Mouse (Mus musculus) cerebellum, postnatal 14 days (tissue): ENCODE results near the gene Ylpm1.

ENCODE experiments used
- DNase-seq, 2 experiments: peaks; one replicate each; pipeline ENCODE4 v3.0.0; 2021; ENCODE audit warnings: mixed read lengths in 2 of 2

Ylpm1 gene

GRCm38 (mm10) chr12:84996083-84996496 lies at the start of gene Ylpm1:
TSS of gene Ylpm1 (plus strand) at chr12:84996321.
- peak; percentile 98 to 99 for DNase-seq

- DNase-seq = peak; percentile 78 to 82
Observed at GRCm38 (mm10) chr12:84947894-84948583, 48.1 kb upstream of the Ylpm1 start.

GRCm38 (mm10) chr12:84948584-84949285 lies 47.4 kb upstream of the Ylpm1 start:
- DNase-seq = no peak

- DNase-seq = no peak
Observed at GRCm38 (mm10) chr12:84950763-84951162, 45.4 kb upstream of the Ylpm1 start.

GRCm38 (mm10) chr12:84951531-84951930 lies 44.6 kb upstream of the Ylpm1 start:
- no peak for DNase-seq

- no peak for DNase-seq
Observed at GRCm38 (mm10) chr12:84952351-84952750, 43.8 kb upstream of the Ylpm1 start.

- DNase-seq = no peak
Observed at GRCm38 (mm10) chr12:84956317-84956716, 39.8 kb upstream of the Ylpm1 start.

GRCm38 (mm10) chr12:84958794-84959356 lies 37.2 kb upstream of the Ylpm1 start:
- no peak for DNase-seq

GRCm38 (mm10) chr12:84962606-84963005 lies 33.5 kb upstream of the Ylpm1 start:
- no peak for DNase-seq

GRCm38 (mm10) chr12:84968831-84969655 lies 27.1 kb upstream of the Ylpm1 start:
- DNase-seq = no peak

GRCm38 (mm10) chr12:84969656-84970427 lies 26.3 kb upstream of the Ylpm1 start:
- DNase-seq = no peak

- DNase-seq = peak; percentile 88 to 90
Observed at GRCm38 (mm10) chr12:84970428-84971096, 25.6 kb upstream of the Ylpm1 start, which contains the start of the genes Fcf1 and Arel1. TSS of gene Fcf1 (plus strand) at chr12:84970897. TSS of gene Arel1 (minus strand) at chr12:84970900.

GRCm38 (mm10) chr12:84979264-84979862 lies 16.8 kb upstream of the Ylpm1 start:
- no peak for DNase-seq

- DNase-seq = no peak
Observed at GRCm38 (mm10) chr12:84989456-84989855, 6.7 kb upstream of the Ylpm1 start.

GRCm38 (mm10) chr12:84995112-84995761 lies 884 bp upstream of the Ylpm1 start:
- DNase-seq = peak in 1 of 2 experiments; percentile 6

GRCm38 (mm10) chr12:84996501-84997398 lies 629 bp downstream of the Ylpm1 start:
- DNase-seq = peak in 1 of 2 experiments; percentile 74

- DNase-seq = no peak
Observed at GRCm38 (mm10) chr12:84999053-84999452, 2.9 kb downstream of the Ylpm1 start.

- peak; percentile 13 to 34 for DNase-seq
Observed at GRCm38 (mm10) chr12:85006206-85006605, 10.1 kb downstream of the Ylpm1 start.

- DNase-seq = no peak
Observed at GRCm38 (mm10) chr12:85007021-85007420, 10.9 kb downstream of the Ylpm1 start.
